Mouse (Mus musculus): Measurements from ENCODE around the gene Eftud2. TPM values are rescaled to one million over a fixed set of nuclear protein-coding genes. Genes with fewer than 3 reads are reported as not detected.

Eftud2 gene
- polyA plus RNA-seq, 1 experiment, result 82.2 TPM

GRCm38 (mm10) chr11:102819021-102819782 is 61.6 kb downstream of the Eftud2 start, which contains the start of gene Gjc1:
Gene Gjc1, minus strand, starts transcription at chr11:102819700.
- no peak for DNase-seq (ENCODE audit: low read depth)

- DNase-seq (ENCODE audit: low read depth), result no peak
Observed at GRCm38 (mm10) chr11:102818121-102819020, 62.4 kb downstream of the Eftud2 start.

- no peak for DNase-seq (ENCODE audit: low read depth)
Observed at GRCm38 (mm10) chr11:102814881-102815280, 65.9 kb downstream of the Eftud2 start.

- no peak for DNase-seq (ENCODE audit: low read depth)
Observed at GRCm38 (mm10) chr11:102810721-102811485, 69.9 kb downstream of the Eftud2 start.

GRCm38 (mm10) chr11:102808246-102808645 is 72.5 kb downstream of the Eftud2 start:
- no peak for DNase-seq (ENCODE audit: low read depth)

- DNase-seq (ENCODE audit: low read depth), result no peak
Observed at GRCm38 (mm10) chr11:102803453-102803852, 77.3 kb downstream of the Eftud2 start.

- DNase-seq (ENCODE audit: low read depth), result no peak
Observed at GRCm38 (mm10) chr11:102794157-102794556, 86.6 kb downstream of the Eftud2 start.

GRCm38 (mm10) chr11:102791682-102792445 is 88.9 kb downstream of the Eftud2 start:
- no peak for DNase-seq (ENCODE audit: low read depth)

Other genes starting within 250 kb of the Eftud2 start
- gene Meioc, start 217.3 kb downstream of the Eftud2 start, polyA plus RNA-seq (2012; rRNA removed), result 0.23 TPM in 1 of 2 replicates, not detected in the other
- 6.8 and 7.0 TPM in 2 replicates for gene Ccdc43, start 183.2 kb downstream of the Eftud2 start, polyA plus RNA-seq (2012; rRNA removed)
- 3.9 and 4.1 TPM in 2 replicates for gene Adam11, start 119.5 kb downstream of the Eftud2 start, polyA plus RNA-seq (2012; rRNA removed)
- 13.6 and 14.7 TPM in 2 replicates for gene Gjc1, start 61.3 kb downstream of the Eftud2 start, polyA plus RNA-seq (2012; rRNA removed)
- gene Higd1b, start 45.1 kb downstream of the Eftud2 start, polyA plus RNA-seq (2012; rRNA removed), result 8.6 and 9.9 TPM in 2 replicates
- 0.71 and 0.73 TPM in 2 replicates for gene Ccdc103, start 219 bp upstream of the Eftud2 start, polyA plus RNA-seq (2012; rRNA removed)
- 0.08 and 0.16 TPM in 2 replicates for gene Fam187a, start 4.2 kb upstream of the Eftud2 start, polyA plus RNA-seq (2012; rRNA removed)
- gene Gfap, start 19.9 kb upstream of the Eftud2 start, polyA plus RNA-seq (2012; rRNA removed), result 0.32 and 0.37 TPM in 2 replicates
- 1.2 TPM in 2 replicates for gene Kif18b, start 44.1 kb upstream of the Eftud2 start, polyA plus RNA-seq (2012; rRNA removed)
- 0.27 and 0.36 TPM in 2 replicates for gene C1ql1, start 65.7 kb upstream of the Eftud2 start, polyA plus RNA-seq (2012; rRNA removed)
- 43.3 and 60.0 TPM in 2 replicates for gene Nmt1, start 147.2 kb upstream of the Eftud2 start, polyA plus RNA-seq (2012; rRNA removed)
- 58.6 and 61.1 TPM in 2 replicates for gene Dcakd, start 147.3 kb upstream of the Eftud2 start, polyA plus RNA-seq (2012; rRNA removed)
- gene Plcd3, start 220.7 kb upstream of the Eftud2 start, polyA plus RNA-seq (2012; rRNA removed), result 25.5 and 30.4 TPM in 2 replicates
- gene Acbd4, start 220.7 kb upstream of the Eftud2 start, polyA plus RNA-seq (2012; rRNA removed), result 92.7 and 113 TPM in 2 replicates
- gene Hexim1, start 235.2 kb upstream of the Eftud2 start, polyA plus RNA-seq (2012; rRNA removed), result 16.3 and 21.3 TPM in 2 replicates